Mouse (Mus musculus) C2C12 (cell line): ENCODE results near the gene Smarca4.

Experiments
- CEBPB ChIP-seq: IDR thresholded peaks from one replicate; pipeline ENCODE4 v1.6.1; 2011; ENCODE audit warnings: low read depth, mild to moderate bottlenecking, control low read depth, moderate library complexity
- CTCF ChIP-seq: IDR thresholded peaks from one replicate; pipeline ENCODE4 v1.5.1; 2011; ENCODE audit not compliant: control insufficient read depth, insufficient read depth, insufficient read length
- USF1 ChIP-seq: IDR thresholded peaks from one replicate; pipeline ENCODE4 v1.6.1; 2011; ENCODE audit warnings: low read depth, mild to moderate bottlenecking, control low read depth, moderate library complexity

GRCm38 (mm10) chr9:21585401-21585800 lies 30.6 kb upstream of the Smarca4 start:
- TF ChIP-seq CEBPB: no peak
- no peak for TF ChIP-seq USF1
- TF ChIP-seq CTCF: no peak
